Mouse (Mus musculus): ENCODE measurements around the gene Pbrm1.

The Pbrm1 gene

DNA sequence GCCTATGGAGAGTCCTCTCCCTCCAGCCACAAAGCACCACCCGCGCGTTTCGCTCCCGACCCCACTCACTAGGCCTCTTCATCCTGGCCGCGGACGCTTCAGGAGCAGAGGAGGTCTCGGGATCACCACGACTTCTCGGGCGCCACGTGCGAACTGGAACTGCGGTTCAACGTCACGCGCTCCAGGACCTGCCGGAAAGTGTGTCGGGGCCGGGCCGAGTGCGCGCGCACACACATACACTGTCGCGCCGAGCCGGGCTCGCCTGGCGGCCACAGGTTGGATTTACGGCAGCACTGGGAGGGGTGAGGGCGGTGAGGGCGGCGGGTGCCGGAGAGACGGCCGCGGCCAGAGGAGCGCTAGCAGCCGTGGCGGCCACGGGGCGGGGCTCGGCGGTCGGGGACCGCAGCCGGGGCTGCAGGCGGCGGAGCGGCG lies at the start of gene Pbrm1, which contains the start of gene Gnl3:
Pbrm1 (plus strand) TSS at position 279 of the 432 bp plus-strand sequence.
Gnl3 (minus strand) TSS at position 293 of the 432 bp plus-strand sequence.
- peak; percentile 93 for DNase-seq (ENCODE audit: low spot score)

DNA sequence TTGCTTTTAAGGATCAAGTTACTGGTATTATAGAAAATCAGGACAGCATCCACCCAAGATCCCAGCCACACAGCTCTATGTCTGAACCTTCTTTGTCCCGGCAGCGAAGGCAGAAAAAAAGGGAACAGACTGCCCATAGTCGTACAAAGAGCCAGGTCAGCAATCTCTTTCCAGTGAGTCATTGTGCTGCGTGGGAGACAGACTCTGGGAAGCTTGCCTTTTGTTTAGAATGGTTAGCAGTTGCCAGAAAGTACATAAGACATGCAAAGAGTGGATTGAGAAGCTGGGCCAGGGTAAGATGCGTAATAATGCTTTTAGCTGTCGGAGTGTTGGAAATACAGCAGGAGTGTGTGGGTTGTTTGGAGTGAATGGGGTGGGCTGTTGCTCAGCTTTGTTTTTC lies 44.7 kb upstream of the Pbrm1 start:
- no peak for DNase-seq (ENCODE audit: low spot score)

DNA sequence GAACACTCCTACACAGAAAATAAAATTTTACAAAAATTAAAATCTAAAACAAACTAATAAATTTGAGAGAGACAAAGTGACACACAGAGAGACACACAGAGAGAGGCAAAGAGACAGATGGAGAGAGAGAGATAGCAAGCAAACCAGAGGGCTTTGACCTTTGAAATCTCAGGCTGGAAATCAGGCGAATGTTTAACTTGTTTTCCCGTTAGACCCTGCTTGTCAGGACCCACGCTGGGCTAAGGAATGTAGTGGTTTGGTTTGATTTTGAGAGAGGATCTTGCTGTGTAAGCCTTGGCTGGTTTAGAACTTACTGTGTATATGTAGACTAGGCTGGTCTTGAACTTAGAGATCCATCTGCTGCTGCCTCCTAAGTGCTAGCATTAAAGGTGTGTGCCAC lies 42.7 kb upstream of the Pbrm1 start:
- DNase-seq (ENCODE audit: low spot score) = no peak

DNA sequence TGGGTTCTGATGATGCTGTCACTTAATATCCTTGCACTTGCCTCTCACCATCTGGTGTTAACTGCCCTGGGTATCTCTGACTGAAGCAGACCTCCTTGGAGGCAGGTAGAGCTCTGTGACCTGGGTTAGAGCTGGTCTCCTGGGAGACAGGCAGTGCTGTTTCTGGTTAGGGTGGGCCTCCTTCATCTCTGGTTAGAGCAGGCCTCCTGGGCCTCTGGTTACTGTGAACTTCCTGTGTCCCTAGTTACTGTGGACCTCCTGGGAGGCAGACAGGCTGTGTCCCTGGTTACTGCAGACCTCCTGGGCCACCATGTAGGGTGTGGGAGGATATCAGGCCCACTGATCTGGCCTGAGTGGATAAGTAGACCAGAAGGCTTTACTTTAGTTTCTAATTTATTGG lies 22.5 kb upstream of the Pbrm1 start:
- no peak for DNase-seq (ENCODE audit: low spot score)

DNA sequence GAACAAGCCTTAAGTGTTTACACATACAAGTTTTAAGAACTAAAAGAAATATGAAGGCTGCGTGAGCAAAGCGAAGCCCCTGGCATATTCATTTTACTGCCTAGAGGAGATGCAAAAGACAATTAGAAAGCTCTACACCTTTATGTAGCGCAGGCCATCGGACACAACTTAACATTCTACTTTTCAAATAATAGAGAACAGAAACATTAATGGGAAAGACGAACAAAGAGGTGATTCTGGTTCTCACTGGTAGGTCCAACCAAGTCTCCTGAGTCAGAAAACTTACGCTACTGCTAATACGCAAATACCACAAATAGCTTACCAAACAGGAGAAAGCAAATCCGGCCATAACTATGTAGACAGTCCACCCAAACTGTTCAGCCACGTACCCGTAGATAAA lies 18.6 kb upstream of the Pbrm1 start:
- no peak for DNase-seq (ENCODE audit: low spot score)

DNA sequence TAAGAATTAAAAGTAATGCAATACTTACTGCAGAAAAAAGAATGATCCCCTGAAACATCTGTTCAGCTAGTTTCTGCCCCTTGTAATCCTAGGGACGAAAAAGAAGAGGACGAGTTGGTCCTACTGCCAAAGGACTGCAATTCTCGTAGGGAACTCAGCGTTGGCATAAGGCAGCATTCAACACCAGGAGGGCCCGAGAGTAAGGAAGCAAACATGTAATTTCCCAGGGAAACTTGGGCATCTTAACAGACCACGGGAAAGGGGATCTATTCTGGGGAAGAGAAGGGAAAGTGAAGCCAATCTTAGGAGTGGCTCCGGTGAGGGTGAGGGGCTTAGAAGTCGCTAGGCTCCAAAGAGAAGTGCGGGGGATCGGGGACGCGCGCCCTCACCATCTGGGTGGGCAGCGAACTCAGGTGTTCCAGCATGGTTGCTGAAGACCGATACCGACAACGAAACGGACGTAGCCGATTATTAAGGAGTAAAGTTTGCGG lies 18.1 kb upstream of the Pbrm1 start:
- DNase-seq (ENCODE audit: low spot score) = no peak

DNA sequence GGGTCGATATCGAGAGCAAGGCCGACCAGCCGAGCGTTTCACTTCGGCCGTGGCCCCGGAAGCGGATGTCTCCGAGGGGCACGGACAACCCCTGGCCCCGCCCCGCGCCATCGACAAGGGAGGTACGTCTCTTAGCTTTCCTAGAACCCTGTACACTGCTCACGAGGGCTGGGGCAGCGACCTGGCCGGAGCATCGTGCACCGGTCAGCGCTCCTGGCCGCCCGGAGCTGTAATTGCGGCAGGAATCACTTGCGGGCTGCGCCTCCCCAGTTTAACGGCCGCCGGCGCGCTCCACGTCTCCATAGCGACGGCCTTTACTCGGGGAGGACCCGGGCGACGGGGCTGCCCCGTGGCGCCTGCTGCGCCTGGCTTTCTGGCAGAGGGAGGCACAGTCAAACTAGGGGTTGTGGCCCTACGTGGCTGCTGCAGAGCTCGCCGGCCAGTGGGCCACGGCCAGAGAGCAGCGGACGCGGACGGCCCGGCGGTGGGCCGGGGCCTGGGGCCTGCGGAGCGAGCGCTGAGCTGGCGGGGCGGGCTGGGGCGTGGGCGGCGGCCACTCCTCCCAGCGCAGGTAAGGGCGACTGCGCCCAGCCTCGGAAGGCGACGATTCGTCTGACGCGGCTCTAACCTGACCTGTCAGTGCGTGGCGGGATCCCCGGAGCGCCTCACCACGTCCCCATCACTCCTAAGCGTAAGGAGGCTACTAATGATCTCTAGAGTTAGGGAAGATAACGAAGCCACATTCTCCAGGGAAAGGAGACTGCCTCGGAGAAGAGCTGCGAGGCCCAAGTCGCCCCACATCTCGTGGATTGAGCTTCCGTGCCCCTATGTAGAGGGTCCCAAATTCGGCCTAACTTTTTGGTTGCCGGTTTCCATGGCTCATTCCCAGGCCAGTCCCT lies 17.4 kb upstream of the Pbrm1 start, which contains the start of the genes Glt8d1 and Spcs1:
Glt8d1 (plus strand) TSS at position 94 of the 899 bp plus-strand sequence.
Spcs1 (minus strand) TSS at position 366 of the 899 bp plus-strand sequence.
- DNase-seq (ENCODE audit: low spot score) = peak; percentile 75

DNA sequence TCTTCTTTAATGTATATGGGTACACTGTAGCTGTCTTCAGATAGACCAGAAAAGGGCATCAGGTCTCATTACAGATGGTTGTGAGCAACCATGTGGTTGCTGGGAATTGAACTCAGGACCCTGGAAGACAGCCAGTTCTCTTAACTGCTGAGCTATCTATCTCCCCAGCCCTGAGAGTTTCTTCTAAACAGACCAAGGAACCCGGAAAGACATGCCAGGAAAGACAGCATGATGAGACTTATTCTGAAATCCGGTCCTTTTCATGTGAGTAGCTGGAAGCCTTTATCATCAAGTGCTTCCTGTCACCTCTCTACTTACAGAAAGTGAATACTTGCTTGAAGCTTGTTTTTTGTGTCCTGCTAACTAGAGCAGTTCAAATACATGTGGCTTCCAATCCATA lies 14.4 kb upstream of the Pbrm1 start:
- DNase-seq (ENCODE audit: low spot score) = no peak

DNA sequence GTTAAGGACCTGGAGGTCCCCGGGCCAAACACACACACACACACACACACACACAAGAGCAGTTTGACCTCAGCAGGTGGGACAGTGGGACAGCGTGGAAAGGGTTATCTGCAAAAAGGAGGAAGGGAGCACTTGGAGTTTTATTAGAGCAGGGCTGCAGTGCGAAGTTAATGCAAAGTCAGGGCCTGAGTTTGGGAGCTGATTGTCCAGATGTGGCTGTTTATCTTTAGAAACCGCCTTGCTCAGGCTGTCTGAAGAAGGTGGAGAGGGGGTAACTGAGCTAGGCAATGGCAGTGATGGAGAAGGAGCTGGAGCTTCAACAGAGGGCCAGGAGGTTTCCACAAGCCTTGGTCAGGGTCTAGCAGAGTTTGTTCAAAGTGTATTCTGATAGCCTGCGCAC lies 12.2 kb upstream of the Pbrm1 start:
- no peak for DNase-seq (ENCODE audit: low spot score)

DNA sequence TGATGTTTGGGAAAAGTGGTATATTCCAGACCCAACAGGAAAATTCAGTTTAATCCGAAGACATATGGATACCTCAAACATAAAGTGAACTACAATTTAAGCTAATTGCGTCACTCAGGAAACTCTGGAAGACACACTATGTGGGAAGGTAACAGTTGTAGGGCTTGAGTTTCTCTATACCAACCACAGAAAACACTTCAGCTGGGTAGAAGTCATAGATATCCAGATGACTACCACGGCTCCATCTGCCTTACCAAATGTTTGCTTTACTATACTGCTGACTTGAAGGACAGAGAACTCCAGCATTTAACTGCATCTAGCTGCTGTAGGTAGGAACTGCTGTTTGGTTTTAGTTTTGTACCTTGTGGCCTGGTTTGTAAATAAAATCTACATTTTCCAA lies 7.3 kb upstream of the Pbrm1 start:
- DNase-seq (ENCODE audit: low spot score) = no peak

DNA sequence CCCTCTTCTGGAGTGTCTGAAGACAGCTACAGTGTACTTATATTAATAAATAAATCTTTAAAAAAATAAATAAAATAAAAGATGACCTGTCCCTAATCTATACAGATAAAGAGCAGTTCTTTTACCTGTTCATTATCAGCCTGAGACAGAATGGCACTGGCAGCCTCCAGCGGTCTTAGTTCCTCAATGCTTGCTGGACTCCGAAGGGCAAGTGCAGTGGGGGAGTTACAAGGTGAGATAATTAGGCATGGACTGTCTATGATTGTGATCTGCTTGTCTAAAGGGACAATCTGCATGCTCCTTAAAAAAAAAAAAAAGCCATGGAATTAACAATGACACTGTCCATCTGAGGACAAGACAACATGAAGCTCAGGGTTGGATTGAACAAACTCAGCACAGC lies 5.0 kb upstream of the Pbrm1 start:
- DNase-seq (ENCODE audit: low spot score) = no peak

DNA sequence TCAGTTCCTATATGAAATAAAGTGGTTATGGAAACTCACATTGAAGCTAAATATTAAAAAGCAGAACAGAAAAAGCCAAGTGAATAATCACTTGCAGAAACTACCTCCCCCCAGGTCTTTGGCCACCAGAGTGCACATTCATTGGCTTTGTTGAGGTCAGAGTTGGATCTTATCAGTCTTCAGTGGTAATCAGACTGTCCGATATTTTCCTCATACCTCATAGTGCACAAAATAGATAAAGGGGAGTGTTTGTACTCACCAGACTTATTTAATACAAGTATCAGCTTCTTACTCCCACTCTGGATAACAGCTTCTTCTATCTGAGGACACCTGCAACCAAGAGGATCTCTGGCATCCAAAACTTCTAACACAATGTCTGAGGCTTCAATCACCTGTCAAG lies 2.9 kb upstream of the Pbrm1 start:
- DNase-seq (ENCODE audit: low spot score) = no peak

DNA sequence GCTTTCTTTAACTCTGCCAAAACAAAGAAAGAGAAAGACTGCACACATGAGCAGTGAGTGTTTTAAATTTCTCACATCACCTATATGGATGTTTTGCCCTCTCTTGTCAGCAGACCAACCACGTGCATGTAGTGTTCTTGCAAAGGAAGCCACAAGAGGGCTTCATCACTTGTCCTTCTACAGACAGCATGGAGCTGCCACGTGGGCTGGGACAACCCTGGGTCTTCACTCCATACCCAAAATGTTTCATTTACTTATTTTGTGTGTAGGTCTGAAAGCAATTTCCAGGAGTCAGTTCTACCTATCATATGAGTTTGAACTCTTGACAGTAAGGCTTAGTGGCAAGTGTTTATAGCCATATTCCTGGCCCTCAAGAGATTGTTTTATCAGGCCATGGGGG lies 1.1 kb upstream of the Pbrm1 start:
- DNase-seq (ENCODE audit: low spot score) = peak; percentile 57

DNA sequence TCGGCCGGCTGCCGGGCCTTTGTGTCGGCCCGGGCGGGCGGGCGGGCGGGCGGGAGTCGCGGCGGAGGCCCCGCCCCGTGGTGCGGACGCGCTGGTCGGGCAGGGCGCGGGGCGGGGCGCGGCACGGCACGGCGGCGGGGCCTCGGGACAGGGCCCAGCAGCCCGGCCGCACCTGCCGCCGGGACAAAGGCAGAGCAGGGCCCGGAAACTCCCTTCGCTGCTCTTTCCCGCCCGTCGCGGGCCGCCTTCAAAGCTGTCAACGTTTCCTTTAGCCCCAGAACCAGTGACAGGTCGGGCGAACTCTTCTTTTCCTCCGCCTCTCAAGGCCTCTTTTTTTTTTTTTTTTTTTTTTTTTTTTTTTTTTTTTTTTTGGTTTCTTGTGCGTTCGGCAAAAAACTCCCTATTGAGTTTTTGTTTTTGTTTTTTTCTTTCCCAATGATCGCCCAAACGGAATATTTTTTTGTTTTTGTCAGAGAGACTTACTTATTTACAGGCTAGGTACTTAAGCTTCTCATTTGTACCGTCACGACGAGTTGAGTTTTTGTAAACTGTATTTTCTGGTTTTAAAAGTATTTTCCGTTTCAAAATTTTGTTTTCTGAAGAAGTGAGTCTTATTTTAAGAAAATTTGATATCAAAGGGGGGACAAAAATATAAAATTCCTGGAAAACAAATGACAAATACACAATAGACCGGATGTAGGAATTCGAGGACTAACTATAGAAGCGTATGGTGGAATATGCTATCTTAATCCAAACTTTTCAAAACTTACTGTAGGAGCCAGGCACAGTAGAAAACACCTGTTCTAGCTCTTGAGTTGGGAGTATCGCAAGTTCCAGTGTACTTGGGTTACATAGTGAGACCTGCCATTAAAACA lies 630 bp downstream of the Pbrm1 start:
- peak; percentile 80 for DNase-seq (ENCODE audit: low spot score)

DNA sequence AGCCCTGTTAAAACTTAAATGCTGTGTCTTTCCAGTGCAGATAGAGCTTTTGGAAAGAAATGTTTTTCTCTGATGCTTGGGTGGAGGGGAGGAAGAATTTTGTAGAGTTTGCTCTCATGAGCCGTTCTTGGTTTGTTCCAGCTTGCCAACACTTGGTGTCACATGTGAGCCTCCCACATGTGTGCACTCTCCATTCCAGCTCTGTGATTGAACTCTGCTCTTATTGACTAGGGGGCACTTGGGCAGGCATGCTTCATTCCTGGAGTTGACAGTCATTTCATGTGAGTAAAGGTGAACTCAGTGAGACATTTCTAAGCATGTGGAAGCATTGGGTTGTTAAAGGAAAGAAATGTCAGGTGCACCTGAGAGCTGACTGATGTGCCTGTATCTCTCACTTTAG lies 3.6 kb downstream of the Pbrm1 start:
- DNase-seq (ENCODE audit: low spot score) = no peak

DNA sequence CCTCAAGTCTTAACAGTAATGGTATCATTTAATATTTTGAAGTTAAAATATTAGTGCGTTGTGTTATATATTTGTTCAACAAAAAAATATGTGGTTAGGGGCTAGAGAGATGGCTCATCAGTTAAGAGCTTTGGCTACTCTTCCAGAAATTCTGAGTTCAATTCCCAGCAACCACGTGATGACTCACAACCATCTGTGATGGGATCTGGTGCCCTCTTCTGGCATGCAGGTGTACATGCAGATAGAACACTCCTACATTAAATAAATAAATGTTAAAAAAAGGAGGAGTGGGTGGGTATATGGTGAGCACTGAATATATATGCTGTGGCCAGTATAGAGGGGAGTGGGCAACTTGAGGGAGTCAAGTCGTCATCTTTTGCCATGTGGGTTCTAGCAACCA lies 6.8 kb downstream of the Pbrm1 start:
- no peak for DNase-seq (ENCODE audit: low spot score)

DNA sequence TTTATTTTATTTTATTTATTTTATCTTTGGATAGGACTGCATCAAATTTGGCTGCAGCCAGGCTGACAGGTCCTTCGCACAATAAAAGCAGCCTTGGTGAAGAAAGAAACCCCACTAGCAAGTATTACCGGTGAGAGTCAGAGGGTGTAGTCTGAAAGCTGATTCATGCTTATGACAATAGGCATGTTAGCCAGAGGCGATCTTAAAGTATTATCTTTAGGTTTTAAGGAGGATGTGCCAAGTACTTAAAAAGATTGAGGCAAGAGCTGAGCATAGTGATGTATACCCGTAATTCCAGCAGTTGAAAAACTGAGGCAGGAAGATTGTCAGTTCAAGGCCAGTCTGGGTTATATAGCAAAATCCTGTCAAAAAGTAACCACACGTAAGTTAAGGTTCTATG lies 26.4 kb downstream of the Pbrm1 start:
- peak; percentile 22 for DNase-seq (ENCODE audit: low spot score)

DNA sequence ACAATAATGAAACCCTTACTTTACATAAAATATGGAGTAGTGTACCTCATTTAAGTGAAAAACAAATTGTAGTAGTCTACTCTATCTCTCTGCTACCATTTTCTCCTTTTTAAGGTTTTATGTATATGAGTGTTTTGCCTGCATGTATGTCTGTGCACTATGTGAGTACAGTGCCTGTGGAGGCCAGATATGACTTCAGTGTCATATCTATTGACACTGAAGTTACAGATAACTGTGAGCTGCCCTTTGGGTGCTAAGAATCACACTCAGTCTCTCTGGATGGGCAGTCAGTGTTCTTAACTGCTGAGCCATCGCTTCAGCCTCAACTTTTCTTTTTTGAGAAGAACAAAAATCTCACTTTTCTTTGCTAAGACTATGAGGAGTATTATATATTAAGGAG lies 26.9 kb downstream of the Pbrm1 start:
- DNase-seq (ENCODE audit: low spot score) = peak; percentile 83

DNA sequence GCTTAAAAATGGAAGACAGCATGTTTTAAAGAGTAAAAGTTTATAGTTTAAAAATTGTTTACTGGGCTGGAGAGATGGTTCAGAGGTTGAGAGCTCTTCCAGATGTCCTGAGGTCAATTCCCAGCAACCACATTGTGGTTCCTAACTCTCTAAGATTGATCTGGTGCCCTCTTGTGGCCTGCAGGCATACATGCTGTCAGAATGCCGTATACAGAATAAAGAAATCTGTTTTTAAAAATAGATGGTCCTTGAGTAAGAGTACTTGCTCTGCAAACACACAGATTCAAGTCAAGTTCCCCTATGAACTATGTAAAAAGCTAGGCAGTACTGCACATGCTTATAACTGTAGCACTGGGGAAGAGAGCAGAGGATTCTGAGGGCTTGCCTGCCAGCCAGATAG lies 43.3 kb downstream of the Pbrm1 start:
- DNase-seq (ENCODE audit: low spot score) = no peak

DNA sequence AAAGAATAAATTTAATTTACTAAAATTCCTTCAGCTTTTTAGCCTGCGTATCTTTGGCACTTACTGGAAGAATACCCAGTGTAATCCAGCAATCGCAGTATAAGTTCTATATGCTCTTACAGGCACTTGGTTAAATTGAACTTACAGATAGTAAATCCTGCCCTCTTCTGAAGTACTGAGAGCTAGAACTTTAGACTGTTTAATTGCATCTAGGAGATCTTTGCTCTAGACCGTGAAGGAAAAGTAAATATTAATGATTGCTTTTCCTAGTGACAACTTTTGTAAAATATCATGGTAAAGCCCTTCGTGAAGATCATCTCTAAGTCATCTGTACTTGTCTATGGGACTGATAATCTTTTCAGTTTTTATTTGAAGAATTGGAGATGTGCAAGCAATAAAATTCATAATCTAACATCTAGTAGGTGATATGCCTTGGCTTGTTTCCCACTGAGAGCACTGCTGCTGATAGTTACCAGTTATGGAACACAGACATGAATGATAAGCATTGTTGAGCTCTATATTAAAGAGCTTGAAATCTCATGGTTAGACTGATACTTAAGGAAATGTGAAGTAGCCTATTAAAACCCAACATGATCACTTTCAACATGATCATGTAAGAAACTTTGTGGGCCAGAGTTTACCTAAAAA lies 50.3 kb downstream of the Pbrm1 start:
- DNase-seq (ENCODE audit: low spot score) = no peak

DNA sequence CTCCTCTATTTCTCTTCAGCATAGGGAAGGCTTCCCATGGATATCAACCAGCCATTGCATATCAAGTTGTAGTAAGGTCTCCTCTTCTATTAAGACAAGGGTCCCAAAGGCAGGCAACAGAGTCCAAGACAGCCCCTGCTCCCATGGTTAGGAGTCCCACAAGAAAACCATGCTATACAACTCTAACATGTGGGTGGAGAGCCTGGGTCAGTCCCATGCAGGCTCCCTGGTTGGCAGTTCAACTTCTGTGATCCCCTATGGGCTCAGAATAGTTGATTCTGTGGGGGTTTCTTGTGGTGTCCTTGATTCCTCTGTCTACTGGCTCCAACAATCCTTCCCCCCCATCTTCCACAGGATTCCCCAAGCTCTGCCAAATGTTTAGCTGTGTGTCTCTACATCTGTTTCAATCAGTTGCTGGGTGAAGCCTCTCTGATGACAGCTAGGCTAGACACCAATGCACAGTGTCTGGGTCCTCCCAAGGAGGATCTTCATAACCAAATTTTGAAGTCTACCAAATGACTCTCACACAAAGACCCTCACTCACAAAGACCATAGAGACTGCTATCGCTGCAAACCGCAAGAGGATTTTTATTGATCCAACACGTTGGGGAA lies 59.8 kb downstream of the Pbrm1 start:
- no peak for DNase-seq (ENCODE audit: low spot score)
